Comparison of ENCODE assay signal across 11 mouse cellular contexts in the genomic region with DNA sequence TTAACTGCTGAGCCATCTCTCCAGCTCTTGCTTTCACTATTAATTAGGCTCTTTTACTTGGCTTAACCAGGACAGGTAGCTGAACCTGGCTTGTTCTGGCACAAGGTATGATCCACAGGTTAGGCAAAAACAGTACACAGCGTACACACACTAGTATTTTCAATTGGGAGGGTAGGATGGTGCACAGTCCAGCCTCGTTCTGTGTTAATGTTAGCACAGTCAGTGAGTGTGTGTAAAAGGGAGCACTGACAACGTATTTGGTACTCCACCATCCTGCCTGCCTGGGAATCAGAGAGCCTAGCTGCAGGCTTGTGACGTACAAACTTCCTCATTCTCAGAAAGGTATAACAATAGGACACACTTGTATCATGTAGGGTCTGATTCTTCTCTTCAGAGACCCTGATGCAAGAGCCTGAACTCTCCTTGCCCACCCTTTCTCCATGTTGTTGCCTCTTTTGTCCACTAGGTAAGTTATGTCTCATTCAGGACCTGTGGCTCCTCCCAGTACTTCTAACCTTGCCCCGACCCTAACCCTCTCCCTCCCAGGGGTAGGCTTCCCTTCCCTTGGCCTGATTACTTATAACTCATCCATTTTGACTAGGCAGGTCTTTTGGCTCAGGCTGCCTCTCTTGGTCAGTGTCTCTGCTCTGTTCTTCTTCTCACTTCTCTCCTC. TPM values are rescaled to one million over a fixed set of nuclear protein-coding genes. Genes with fewer than 3 reads are reported as not detected.
DNase-seq lines count a peak whose midpoint lies in the region; ATAC-seq lines count a peak whose summit lies in the region.
"Had no signal": no experiment of that assay in that cellular context is flagged by ENCODE, and none has a peak within 500 bp of the region (broad histone marks: within the 10 kb centered on the region; RNA-seq: fewer than 3 reads in every experiment).

No protein-coding gene starts in this region.

- ATAC-seq in limb, embryonic 12.5 days (ENCODE audit: insufficient number of reproducible peaks, insufficient read depth, low FRiP score, low TSS enrichment, low read depth), result peak; percentile 52; the same call in 1 of the 2 replicates
- peak; percentile 65 for ATAC-seq in common myeloid progenitor, adult 5-6 weeks (replicated peaks; ENCODE audit: low read depth, poor library complexity, severe bottlenecking)
- peak; percentile 21; the same call in 1 of the 2 replicates for ATAC-seq in liver, embryonic 12.5 days
- ATAC-seq in neutrophil, adult 5-6 weeks (ENCODE audit: extremely low read depth, insufficient number of reproducible peaks, low FRiP score, poor library complexity, severe bottlenecking), result 0 out of 2 replicates have a peak, but pooled peaks have one; percentile 21

- H3K9me3 ChIP-seq in limb, embryonic 12.5 days, result no peaks in the 10 kb centered on the region
- H3K9me3 ChIP-seq in limb, embryonic 10.5 days (replicated peaks), result no peaks in the 10 kb centered on the region
- H3K9me3 ChIP-seq in liver, embryonic 12.5 days (replicated peaks), result no peaks in the 10 kb centered on the region
- H3K9me3 ChIP-seq: G1E; lung, embryonic 15.5 days had no signal

- no peak overlapping the region for H3K9ac ChIP-seq in limb, embryonic 12.5 days (replicated peaks)
- H3K9ac ChIP-seq in liver, embryonic 12.5 days, result no peak overlapping the region
- H3K9ac ChIP-seq: lung, embryonic 15.5 days had no signal

- H3K4me2 ChIP-seq in limb, embryonic 12.5 days, result no peak overlapping the region
- no peak overlapping the region for H3K4me2 ChIP-seq in liver, embryonic 12.5 days

- no peak overlapping the region for H3K27ac ChIP-seq in limb, embryonic 12.5 days
- H3K27ac ChIP-seq in limb, embryonic 10.5 days, result no peak overlapping the region
- H3K27ac ChIP-seq in liver, embryonic 12.5 days, result no peak overlapping the region

- H3K27me3 ChIP-seq in limb, embryonic 12.5 days, result no peaks in the 10 kb centered on the region
- H3K27me3 ChIP-seq in limb, embryonic 10.5 days (ENCODE audit: low read depth, poor library complexity, severe bottlenecking), result no peaks in the 10 kb centered on the region
- no peaks in the 10 kb centered on the region for H3K27me3 ChIP-seq in liver, embryonic 12.5 days (replicated peaks)
- H3K27me3 ChIP-seq: lung, embryonic 15.5 days had no signal

- peaks cover 8% of the 10 kb centered on the region for H3K4me1 ChIP-seq in limb, embryonic 12.5 days (replicated peaks)
- peaks cover 12% of the 10 kb centered on the region for H3K4me1 ChIP-seq in limb, embryonic 10.5 days
- H3K4me1 ChIP-seq in liver, embryonic 12.5 days, result no peaks in the 10 kb centered on the region

- 78% methylated on average over 5 of the region's 5 CpGs for WGBS in limb, embryonic 12.5 days
- WGBS in limb, embryonic 10.5 days, result 79% methylated on average over 5 of the region's 5 CpGs
- 40% methylated on average over 5 of the region's 5 CpGs for WGBS in liver, embryonic 12.5 days (ENCODE audit: insufficient replicate concordance)

- peaks cover 29% of the 10 kb centered on the region for H3K36me3 ChIP-seq in limb, embryonic 12.5 days
- peaks cover 27% of the 10 kb centered on the region for H3K36me3 ChIP-seq in limb, embryonic 10.5 days
- H3K36me3 ChIP-seq in liver, embryonic 12.5 days, result peaks cover 12% of the 10 kb centered on the region; the same call in 1 of the 2 replicates
- H3K36me3 ChIP-seq: G1E; lung, embryonic 15.5 days had no signal

- no peak for DNase-seq in limb, embryonic 10.5 days (ENCODE audit: low spot score)
- DNase-seq in frontal cortex, postnatal 10 days (ENCODE audit: low spot score in 2 of 2), result no peak
- no peak for DNase-seq in urinary bladder, postnatal 10 days (ENCODE audit: low spot score)
- DNase-seq in spleen, adult 18-20 months, result no peak
- DNase-seq: gastrocnemius, postnatal 25 days had no signal

- no peak overlapping the region for H3K4me3 ChIP-seq in limb, embryonic 12.5 days (replicated peaks)
- H3K4me3 ChIP-seq in limb, embryonic 10.5 days, result no peak overlapping the region
- no peak overlapping the region for H3K4me3 ChIP-seq in liver, embryonic 12.5 days
- H3K4me3 ChIP-seq: lung, embryonic 15.5 days had no signal

RNA-seq across cellular contexts. Expression of a gene that starts 48.2 kb away (rescaled TPM):
- polyA plus RNA-seq in limb, embryonic 12.5 days (2016; fragmentation: Nextera tagmentation; extraction: Ambion mirVana), result 152 and 167 TPM in 2 replicates
- polyA plus RNA-seq in limb, embryonic 10.5 days (2016; fragmentation: Nextera tagmentation; extraction: Ambion mirVana), result 270 and 301 TPM in 2 replicates
- total RNA-seq in common myeloid progenitor, adult 5-6 weeks (2017), result 115 and 126 TPM in 2 replicates
- 44.0 and 45.4 TPM in 2 replicates for polyA plus RNA-seq in liver, embryonic 12.5 days (2016; fragmentation: Nextera tagmentation; extraction: Ambion mirVana)
- total RNA-seq in neutrophil, adult 5-6 weeks (2017), result 44.3 and 45.3 TPM in 2 replicates
